Mouse (Mus musculus) small intestine, adult 2 months (tissue): ENCODE measurements around the gene Olfml2b. TPM values are rescaled to one million over a fixed set of nuclear protein-coding genes. Genes with fewer than 3 reads are reported as not detected.

Experiments used
- H3K27ac ChIP-seq: fragments of 200-500 bp; 2 replicates; pipeline ENCODE4 v1.5.1; 2012; ENCODE audit warnings: low read depth, low read length, control low read depth, inconsistent platforms; ENCODE audit not compliant: insufficient read depth
- H3K27me3 ChIP-seq: fragments of 200-500 bp; 2 replicates; pipeline ENCODE4 v1.6.1; 2012; ENCODE audit warnings: mild to moderate bottlenecking, moderate library complexity, low read length, inconsistent platforms; ENCODE audit not compliant: control insufficient read depth, insufficient read depth
- H3K36me3 ChIP-seq: fragments of 200-500 bp; 2 replicates; pipeline ENCODE4 v1.6.1; 2012; ENCODE audit warnings: mild to moderate bottlenecking, low read length, control low read depth, inconsistent platforms; ENCODE audit not compliant: control insufficient read depth, insufficient read depth
- H3K4me1 ChIP-seq: fragments of 200-500 bp; 2 replicates; pipeline ENCODE4 v1.6.1; 2012; ENCODE audit warnings: low read length, inconsistent platforms, mixed read lengths; ENCODE audit not compliant: control insufficient read depth, insufficient read depth, insufficient read length
- H3K4me3 ChIP-seq: fragments of 200-500 bp; 2 replicates; pipeline ENCODE4 v1.5.1; 2012; ENCODE audit warnings: low read depth, mild to moderate bottlenecking, control low read depth, inconsistent platforms, low read length, moderate library complexity
- CTCF ChIP-seq: fragments of 200-500 bp; IDR thresholded peaks from 2 replicates; pipeline ENCODE4 v1.5.1; 2012; ENCODE audit warnings: low read depth, mild to moderate bottlenecking, control low read depth, inconsistent platforms, low read length, moderate library complexity, mixed read lengths; ENCODE audit not compliant: insufficient replicate concordance, insufficient read length; ENCODE audit errors: extremely low read depth
- POLR2A ChIP-seq: fragments of 200-500 bp; IDR thresholded peaks from 2 replicates; pipeline ENCODE4 v1.6.1; 2012; ENCODE audit warnings: low read depth, mild to moderate bottlenecking, control low read depth, inconsistent platforms, low read length, moderate library complexity
- WGBS: fragments of 180-500 bp; shearing (Covaris S2); methylation state at CpG from one replicate; pipeline ENCODE4 v1.1.7; 2018; 5-methylcytosine and 5-hydroxymethylcytosine counted together
- polyA plus RNA-seq: library from polyadenylated mRNA; depleted of rRNA; stranded (reverse); fragments of >200 nt; gene quantifications from 2 replicates; pipeline ENCODE4 v1.2.3, GENCODE M21; 2012

The Olfml2b gene
- polyA plus RNA-seq, 1 experiment = 3.2 TPM

GRCm38 (mm10) chr1:170702958-170703357, 58.6 kb downstream of the Olfml2b start:
- H3K4me1 ChIP-seq = no peaks in the 10 kb centered on the region
- TF ChIP-seq POLR2A = no peak
- TF ChIP-seq CTCF = no peak
- H3K4me3 ChIP-seq = no peak overlapping the region
- H3K27me3 ChIP-seq = no peaks in the 10 kb centered on the region
- H3K36me3 ChIP-seq = peaks cover 5% of the 10 kb centered on the region
- H3K27ac ChIP-seq = no peak overlapping the region
- WGBS = 77% methylated on average over 6 of the region's 6 CpGs

GRCm38 (mm10) chr1:170704103-170704502, 59.8 kb downstream of the Olfml2b start:
- WGBS = 93% methylated on average over 6 of the region's 6 CpGs
- H3K36me3 ChIP-seq = peaks cover 11% of the 10 kb centered on the region
- no peak overlapping the region for H3K27ac ChIP-seq
- TF ChIP-seq POLR2A (no peak), CTCF (no peak)
- no peak overlapping the region for H3K4me3 ChIP-seq
- no peaks in the 10 kb centered on the region for H3K27me3 ChIP-seq
- H3K4me1 ChIP-seq = no peaks in the 10 kb centered on the region

GRCm38 (mm10) chr1:170704911-170705594, 60.7 kb downstream of the Olfml2b start:
- H3K27me3 ChIP-seq = no peaks in the 10 kb centered on the region
- no peak for TF ChIP-seq CTCF
- no peak for TF ChIP-seq POLR2A
- no peaks in the 10 kb centered on the region for H3K4me1 ChIP-seq
- 76% methylated on average over 4 of the region's 4 CpGs for WGBS
- H3K36me3 ChIP-seq = peaks cover 14% of the 10 kb centered on the region
- H3K27ac ChIP-seq = no peak overlapping the region
- H3K4me3 ChIP-seq = no peak overlapping the region

GRCm38 (mm10) chr1:170706046-170706445, 61.7 kb downstream of the Olfml2b start:
- Histone ChIP-seq H3K27me3 (no peaks in the 10 kb centered on the region), H3K27ac (no peak overlapping the region), H3K4me3 (no peak overlapping the region), H3K4me1 (no peaks in the 10 kb centered on the region), H3K36me3 (peaks cover 14% of the 10 kb centered on the region)
- TF ChIP-seq POLR2A (no peak), CTCF (no peak)
- WGBS = 89% methylated on average over 4 of the region's 4 CpGs

GRCm38 (mm10) chr1:170709034-170709433, 64.7 kb downstream of the Olfml2b start:
- no peaks in the 10 kb centered on the region for H3K4me1 ChIP-seq
- no peaks in the 10 kb centered on the region for H3K27me3 ChIP-seq
- H3K36me3 ChIP-seq = peaks cover 14% of the 10 kb centered on the region
- TF ChIP-seq CTCF (no peak), POLR2A (no peak)
- 80% methylated on average over 3 of the region's 3 CpGs for WGBS
- H3K4me3 ChIP-seq = no peak overlapping the region
- no peak overlapping the region for H3K27ac ChIP-seq

- Histone ChIP-seq H3K27ac (no peak overlapping the region), H3K36me3 (peaks cover 14% of the 10 kb centered on the region), H3K4me3 (no peak overlapping the region), H3K27me3 (no peaks in the 10 kb centered on the region), H3K4me1 (no peaks in the 10 kb centered on the region)
- WGBS = 87% methylated on average over 8 of the region's 8 CpGs
- TF ChIP-seq POLR2A = no peak
- no peak for TF ChIP-seq CTCF
These were observed 65.1 kb downstream of the Olfml2b start for GRCm38 (mm10) chr1:170709481-170709880.

- Histone ChIP-seq H3K4me3 (no peak overlapping the region), H3K36me3 (peaks cover 14% of the 10 kb centered on the region), H3K4me1 (no peaks in the 10 kb centered on the region), H3K27me3 (no peaks in the 10 kb centered on the region), H3K27ac (no peak overlapping the region)
- TF ChIP-seq CTCF (no peak), POLR2A (no peak)
- WGBS = 86% methylated on average over 3 of the region's 3 CpGs
These were observed 65.6 kb downstream of the Olfml2b start for GRCm38 (mm10) chr1:170709969-170710368.
